Mouse (Mus musculus) CH12.LX (cell line): Measurements from ENCODE around the gene Kctd17. TPM values are rescaled to one million over a fixed set of nuclear protein-coding genes. Genes with fewer than 3 reads are reported as not detected.

Source experiments
- DNase-seq: peaks from one replicate; pipeline ENCODE4 v3.0.0-alpha.2; 2013; ENCODE audit errors: extremely low read depth
- H3K27ac ChIP-seq: 2 replicates; pipeline ENCODE4 v1.5.1; 2012; ENCODE audit warnings: low read depth, mild to moderate bottlenecking, control low read depth, moderate library complexity; ENCODE audit not compliant: insufficient read depth
- H3K27me3 ChIP-seq: replicated peaks from 2 replicates; pipeline ENCODE3; 2012; ENCODE audit warnings: inconsistent platforms
- H3K36me3 ChIP-seq, 2 experiments: replicated peaks in 1 of 2; 2 replicates each; pipeline versions ENCODE3 to v1.6.1; 2012; ENCODE audit warnings: inconsistent platforms in 1 of 2, low read length in 1 of 2, mild to moderate bottlenecking in 1 of 2, mixed read lengths in 1 of 2, moderate library complexity in 1 of 2; ENCODE audit not compliant: control insufficient read depth in 1 of 2, insufficient read depth in 1 of 2
- H3K4me1 ChIP-seq, 2 experiments: 2 replicates each; pipeline ENCODE4 v1.6.1; 2012; ENCODE audit warnings: inconsistent platforms in 1 of 2, moderate library complexity in 1 of 2; ENCODE audit not compliant: insufficient read depth in 2 of 2, control insufficient read depth in 1 of 2
- H3K4me2 ChIP-seq: 2 replicates; pipeline ENCODE4 v1.6.1; 2012; ENCODE audit warnings: low read depth, mild to moderate bottlenecking, control low read depth; ENCODE audit not compliant: poor library complexity, insufficient read depth, severe bottlenecking
- H3K4me3 ChIP-seq, 3 experiments: fragments of 150-350 bp in 1 of 3; sonication (generic) in 1 of 3; replicated peaks in 1 of 3; 2 replicates each; pipeline versions ENCODE3 to v1.5.1; 2011 to 2012; ENCODE audit warnings: low read depth in 2 of 3, low read length in 2 of 3, mild to moderate bottlenecking in 2 of 3, moderate library complexity in 2 of 3, control low read depth in 1 of 3, improper control_type of control experiment in 1 of 3, inconsistent platforms in 1 of 3, mixed read lengths in 1 of 3; ENCODE audit not compliant: poor library complexity in 1 of 3
- H3K79me2 ChIP-seq: replicated peaks from 2 replicates; pipeline ENCODE4 v1.6.1; 2012; ENCODE audit warnings: mild to moderate bottlenecking, moderate library complexity; ENCODE audit not compliant: control insufficient read depth, poor library complexity, insufficient read depth, severe bottlenecking; ENCODE audit errors: extremely low read depth
- H3K9ac ChIP-seq: 2 replicates; pipeline ENCODE4 v1.6.1; 2012; ENCODE audit warnings: low read depth, mild to moderate bottlenecking, control low read depth, moderate library complexity; ENCODE audit not compliant: insufficient read depth
- H3K9me3 ChIP-seq: replicated peaks from 2 replicates; pipeline ENCODE3; 2012; ENCODE audit warnings: low read length, inconsistent platforms, mixed read lengths
- BHLHE40 ChIP-seq: IDR thresholded peaks from 2 replicates; pipeline ENCODE4 v1.6.1; 2011; ENCODE audit warnings: mild to moderate bottlenecking, low read depth, low read length, improper control_type of control experiment
- CTCF ChIP-seq, 2 experiments: IDR thresholded peaks in 1 of 2; conservative IDR thresholded peaks in 1 of 2; 2 replicates each; pipeline ENCODE4 v1.5.1; 2011 to 2012; ENCODE audit warnings: low read depth in 2 of 2, low read length in 2 of 2, improper control_type of control experiment in 1 of 2, inconsistent platforms in 1 of 2, mild to moderate bottlenecking in 1 of 2, moderate library complexity in 1 of 2
- E2F4 ChIP-seq: IDR thresholded peaks from 2 replicates; pipeline ENCODE4 v1.6.1; 2011; ENCODE audit warnings: low read depth, low read length, improper control_type of control experiment; ENCODE audit not compliant: insufficient replicate concordance
- EP300 ChIP-seq: IDR thresholded peaks from 2 replicates; pipeline ENCODE4 v1.6.1; 2011; ENCODE audit warnings: low read length, improper control_type of control experiment
- HCFC1 ChIP-seq: IDR thresholded peaks from 2 replicates; pipeline ENCODE4 v1.6.1; 2012; ENCODE audit warnings: low read depth, mild to moderate bottlenecking, inconsistent platforms, low read length, improper control_type of control experiment
- MAFK ChIP-seq: IDR thresholded peaks from 2 replicates; pipeline ENCODE4 v1.6.1; 2011; ENCODE audit warnings: low read length, improper control_type of control experiment; ENCODE audit not compliant: insufficient replicate concordance
- MAZ ChIP-seq: IDR thresholded peaks from 2 replicates; pipeline ENCODE4 v1.6.1; 2012; ENCODE audit warnings: low read depth, mild to moderate bottlenecking, inconsistent platforms, low read length, improper control_type of control experiment, moderate library complexity
- NELFE ChIP-seq: IDR thresholded peaks from 2 replicates; pipeline ENCODE4 v1.6.1; 2011; ENCODE audit warnings: low read depth, low read length, improper control_type of control experiment
- NRF1 ChIP-seq: IDR thresholded peaks from 2 replicates; pipeline ENCODE4 v1.6.1; 2014; ENCODE audit warnings: low read depth, mild to moderate bottlenecking, inconsistent platforms, low read length, improper control_type of control experiment, moderate library complexity
- PAX5 ChIP-seq: IDR thresholded peaks from 2 replicates; pipeline ENCODE4 v1.6.1; 2012; ENCODE audit warnings: low read length, inconsistent platforms, mixed read lengths
- POLR2AphosphoS2 ChIP-seq: IDR thresholded peaks from 2 replicates; pipeline ENCODE4 v1.6.1; 2011; ENCODE audit warnings: low read depth, low read length, improper control_type of control experiment
- RCOR1 ChIP-seq: conservative IDR thresholded peaks from 2 replicates; pipeline ENCODE4 v1.6.1; 2012; ENCODE audit warnings: low read depth, mild to moderate bottlenecking, inconsistent platforms, low read length, improper control_type of control experiment
- SIN3A ChIP-seq: IDR thresholded peaks from 2 replicates; pipeline ENCODE4 v1.6.1; 2012; ENCODE audit warnings: low read length, improper control_type of control experiment, inconsistent platforms
- TBP ChIP-seq: conservative IDR thresholded peaks from 2 replicates; pipeline ENCODE4 v1.6.1; 2011; ENCODE audit warnings: low read depth, low read length, improper control_type of control experiment
- ZC3H11A ChIP-seq: IDR thresholded peaks from 2 replicates; pipeline ENCODE4 v1.6.1; 2012; ENCODE audit warnings: low read depth, mild to moderate bottlenecking, inconsistent platforms, low read length, improper control_type of control experiment
- dilution Hi-C: fragments of 300-500 bp; cut with MboI; formaldehyde crosslinking; loops from 2 replicates; pipeline ENCODE4 v1.14.3; 2020; ENCODE audit warnings: low sequenced_read_pairs; ENCODE audit not compliant: extremely low pct_unique_long_range_greater_than_20kb, extremely low pct_ligation_motif_present
- in situ Hi-C: fragments of 300-500 bp; cut with MboI; formaldehyde crosslinking; loops from 3 replicates; pipeline ENCODE4 v1.14.3; 2019; ENCODE audit warnings: low sequenced_read_pairs, low pct_ligation_motif_present, low pct_unique_long_range_greater_than_20kb, mixed read lengths
- polyA plus RNA-seq: library from polyadenylated mRNA; unstranded; fragments of >175 nt; gene quantifications from 2 replicates; pipeline ENCODE4 v1.2.1, GENCODE M21; 2012; ENCODE audit warnings: low read depth; ENCODE audit not compliant: insufficient read length
- total RNA-seq, 2 experiments: library from RNA; depleted of rRNA; stranded (reverse); fragments of 300-350 nt in 1 of 2; fragments of >200 nt in 1 of 2; gene quantifications; 2 replicates each; pipeline ENCODE4 v1.2.3; 2012 to 2014

The Kctd17 gene
- total and polyA plus RNA-seq, 3 experiments = not detected

GRCm38 (mm10) chr15:78437237-78438017 lies 9.1 kb downstream of the Kctd17 start:
- peaks cover 59% of the 10 kb centered on the region for H3K27me3 ChIP-seq
- no peak overlapping the region for H3K27ac ChIP-seq
- H3K36me3 ChIP-seq = no peaks in the 10 kb centered on the region
- no peak overlapping the region for H3K9ac ChIP-seq
- dilution Hi-C loops = no loop called here
- DNase-seq = no peak
- no peak for TF ChIP-seq E2F4
- no peak overlapping the region for H3K4me3 ChIP-seq
- no peaks in the 10 kb centered on the region for H3K9me3 ChIP-seq
- peaks cover 19 to 42% of the 10 kb centered on the region in 2 experiments for H3K4me1 ChIP-seq
- no peaks in the 10 kb centered on the region for H3K79me2 ChIP-seq
- in situ Hi-C loops = loop anchor here (25.0 kb wide), 1 partner anchor 300 kb away; no protein-coding TSS in a partner anchor
- H3K4me2 ChIP-seq = peak overlapping the region; percentile 42; the same call in 1 of the 2 replicates

- dilution Hi-C loops (no loop called here), in situ Hi-C loops (loop anchor here (25.0 kb wide), 1 partner anchor 299 kb away; no protein-coding TSS in a partner anchor)
- Histone ChIP-seq H3K4me3 (no peak overlapping the region), H3K27ac (no peak overlapping the region), H3K9me3 (no peaks in the 10 kb centered on the region), H3K9ac (no peak overlapping the region), H3K4me2 (no peak overlapping the region), H3K27me3 (peaks cover 59% of the 10 kb centered on the region), H3K4me1 (peaks cover 19 to 38% of the 10 kb centered on the region in 2 experiments), H3K36me3 (no peaks in the 10 kb centered on the region), H3K79me2 (no peaks in the 10 kb centered on the region)
- no peak for DNase-seq
- no peak for TF ChIP-seq HCFC1
- no peak for TF ChIP-seq CTCF (conservative IDR thresholded peaks at IDR 0.05 in 1 of 2, IDR thresholded peaks at IDR 0.05 in 1 of 2; ENCODE audit: low read depth in 2 of 2, low read length in 2 of 2)
- no peak for TF ChIP-seq RCOR1
- no peak for TF ChIP-seq NRF1
Measured at GRCm38 (mm10) chr15:78438018-78438394, 9.6 kb downstream of the Kctd17 start.

GRCm38 (mm10) chr15:78438505-78438904 lies 10.1 kb downstream of the Kctd17 start:
- Histone ChIP-seq H3K4me2 (no peak overlapping the region), H3K79me2 (no peaks in the 10 kb centered on the region), H3K27ac (no peak overlapping the region), H3K36me3 (no peaks in the 10 kb centered on the region), H3K27me3 (peaks cover 59% of the 10 kb centered on the region), H3K4me1 (peaks cover 19 to 35% of the 10 kb centered on the region in 2 experiments), H3K4me3 (no peak overlapping the region), H3K9ac (no peak overlapping the region), H3K9me3 (no peaks in the 10 kb centered on the region)
- dilution Hi-C loops (no loop called here), in situ Hi-C loops (loop anchor here (25.0 kb wide), 1 partner anchor 299 kb away; no protein-coding TSS in a partner anchor)
- DNase-seq = no peak
- TF ChIP-seq TBP (no peak), BHLHE40 (no peak), HCFC1 (no peak), CTCF (conservative IDR thresholded peaks at IDR 0.05 in 1 of 2, IDR thresholded peaks at IDR 0.05 in 1 of 2; ENCODE audit: low read depth in 2 of 2, low read length in 2 of 2) (no peak), ZC3H11A (no peak), MAFK (no peak), E2F4 (no peak), NRF1 (no peak), RCOR1 (no peak), NELFE (no peak), PAX5 (no peak), POLR2AphosphoS2 (no peak), SIN3A (no peak), MAZ (no peak), EP300 (no peak)
